Mouse (Mus musculus): ENCODE measurements around the gene Rab14.

The Rab14 gene

DNA sequence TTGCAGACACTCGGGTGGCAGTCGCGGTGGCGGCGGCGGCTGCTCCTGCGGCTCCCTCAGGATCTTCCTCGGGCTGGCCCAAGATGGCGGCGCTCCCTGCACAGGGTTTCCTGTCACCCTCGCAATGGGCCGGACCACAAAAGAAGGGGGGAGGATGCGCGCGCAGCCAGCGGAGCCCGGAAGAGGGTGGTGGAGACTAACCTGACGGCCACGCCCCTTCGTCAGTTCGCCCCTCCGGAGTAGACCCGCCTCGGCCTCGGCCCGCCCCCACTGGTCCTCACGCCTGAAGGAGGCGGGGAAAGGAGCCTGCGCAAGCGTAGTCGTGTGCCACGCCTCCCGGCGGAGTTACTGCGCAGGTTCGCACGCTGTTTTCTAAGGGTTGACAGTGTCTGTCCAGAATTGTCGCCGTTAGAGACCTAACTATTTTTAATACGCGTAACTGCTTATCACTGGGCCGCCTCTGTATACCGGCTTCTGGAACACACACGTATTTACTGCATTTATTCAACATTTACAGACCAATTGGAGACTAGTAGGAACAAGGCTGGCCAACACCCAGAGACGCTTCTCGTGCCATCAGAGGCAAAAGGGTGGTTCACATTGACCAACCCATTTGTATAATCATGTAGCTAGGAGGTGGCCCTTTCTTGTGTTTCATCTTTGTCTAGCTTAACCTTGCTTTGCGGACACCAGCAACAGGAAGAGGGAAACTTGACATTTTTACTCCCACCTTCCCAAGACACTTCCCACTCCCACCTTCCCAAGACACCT lies at the start of gene Rab14:
TSS of gene Rab14 (minus strand) at position 223 of the 771 bp plus-strand sequence.
- DNase-seq (ENCODE audit: inconsistent ontology term), result peak; percentile 100

DNA sequence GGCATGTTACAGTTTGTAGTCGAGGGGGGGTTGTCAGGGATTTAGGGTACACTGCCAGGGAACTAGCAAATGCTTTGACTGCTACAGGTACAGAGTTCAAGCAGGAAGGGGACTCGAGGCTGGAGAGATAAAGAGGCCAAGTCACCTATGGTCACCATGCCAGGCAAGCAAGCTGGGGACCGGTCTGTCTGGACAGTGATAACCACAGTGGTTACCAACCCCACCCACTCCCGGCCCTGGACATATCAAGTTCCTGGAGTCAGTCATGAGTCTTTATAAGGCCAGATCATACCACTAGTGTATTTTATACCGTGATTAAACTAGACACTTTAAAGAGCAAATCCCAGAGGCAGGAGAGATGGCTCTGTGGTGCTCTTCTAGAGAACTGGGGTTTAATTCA lies 46.8 kb upstream of the Rab14 start:
- no peak for DNase-seq (ENCODE audit: inconsistent ontology term)

DNA sequence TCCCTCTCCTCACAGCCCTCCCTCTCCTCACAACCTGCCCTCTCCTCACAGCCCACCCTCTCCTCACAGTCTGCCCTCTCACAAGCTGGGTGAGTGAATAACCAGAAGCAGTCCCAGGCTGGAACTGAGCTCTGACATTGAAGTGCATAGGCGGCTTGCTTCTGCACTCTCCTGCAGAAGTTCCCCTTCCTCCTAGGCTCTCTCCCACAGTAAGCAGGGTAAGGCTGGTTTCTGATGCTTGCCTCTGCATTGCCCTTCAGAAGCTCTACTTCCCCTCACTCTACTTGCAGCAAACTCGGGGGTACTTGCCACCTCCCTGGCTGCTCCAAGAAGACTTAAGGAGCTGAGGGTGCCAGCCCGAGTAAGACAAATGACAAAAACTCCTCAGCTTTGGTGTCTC lies 43.3 kb upstream of the Rab14 start:
- no peak for DNase-seq (ENCODE audit: inconsistent ontology term)

DNA sequence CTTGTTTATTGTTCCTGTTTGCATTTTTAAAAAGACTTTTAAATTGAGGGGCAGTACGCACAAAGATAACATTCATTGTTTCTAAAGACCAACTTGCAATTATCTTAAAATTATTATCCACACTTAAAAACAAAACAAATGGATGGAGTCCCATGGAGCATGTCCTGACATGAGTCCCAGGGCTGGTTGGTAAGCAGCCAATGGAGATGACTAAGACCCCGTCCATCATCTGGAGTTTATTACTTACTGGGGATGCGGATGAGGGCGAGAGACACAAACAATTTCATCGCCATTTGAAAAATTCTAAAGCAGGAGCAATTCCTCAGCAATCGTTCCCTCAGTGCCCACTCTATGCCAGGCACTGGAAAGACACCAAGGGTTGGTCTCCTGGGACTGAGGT lies 34.1 kb upstream of the Rab14 start:
- peak; percentile 57 for DNase-seq (ENCODE audit: inconsistent ontology term)

DNA sequence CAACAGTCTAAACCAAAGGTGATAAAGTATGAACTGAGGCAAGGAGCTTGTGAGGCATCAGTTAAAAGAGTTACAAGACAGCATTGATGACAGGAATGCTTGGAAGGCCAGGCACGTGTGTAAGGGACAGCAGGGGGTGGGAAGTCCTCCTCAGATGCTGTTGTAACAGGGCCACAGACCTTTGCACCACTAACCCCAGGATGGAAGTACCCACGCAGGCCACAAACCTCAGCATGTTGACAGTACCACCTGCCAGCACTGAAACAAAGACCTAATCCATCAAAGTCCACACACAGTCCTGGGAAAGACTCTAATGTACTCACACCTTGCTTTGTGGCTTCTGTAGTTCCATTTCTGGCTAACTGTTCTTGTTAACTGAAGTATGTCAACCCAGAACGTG lies 33.0 kb upstream of the Rab14 start:
- DNase-seq (ENCODE audit: inconsistent ontology term), result no peak

DNA sequence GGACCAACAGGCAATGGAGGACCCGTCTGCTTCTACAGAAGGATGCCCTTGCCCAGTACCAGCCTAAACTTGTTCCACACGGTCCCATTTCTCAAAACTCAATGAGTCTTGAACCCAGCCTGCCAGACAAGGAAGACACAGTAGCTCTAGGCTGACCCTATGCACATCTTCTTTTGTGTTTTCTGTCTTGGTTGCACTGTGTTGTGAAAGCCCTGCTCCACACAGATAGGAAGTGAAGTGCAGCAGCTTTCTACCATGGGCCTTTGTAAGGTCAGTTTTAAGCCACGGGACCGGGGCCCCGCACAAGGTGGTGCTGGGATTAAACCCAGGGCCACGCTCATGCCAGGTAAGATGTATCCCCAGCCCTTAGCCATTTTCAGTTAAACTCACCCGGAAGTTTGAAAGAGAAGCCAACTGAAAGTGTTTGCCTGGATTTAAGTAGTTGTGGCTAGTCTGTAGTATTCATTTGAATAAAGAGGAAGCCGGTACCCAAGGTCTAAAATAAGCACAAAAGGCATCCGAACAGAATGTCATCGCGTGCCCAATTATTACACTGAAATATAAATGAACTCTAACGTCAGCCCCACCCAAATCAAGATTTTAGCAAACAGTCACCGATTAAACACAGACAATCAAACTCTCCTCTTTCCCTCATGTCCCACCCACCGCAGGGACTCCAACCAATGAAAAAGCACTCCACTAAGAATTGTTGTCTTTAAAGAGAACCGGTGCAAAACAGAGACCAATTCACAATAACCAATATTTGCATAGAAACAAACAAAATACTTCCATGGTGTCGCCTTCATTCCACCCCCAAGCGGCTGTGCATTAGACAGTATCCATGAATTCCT lies 31.9 kb upstream of the Rab14 start:
- no peak for DNase-seq (ENCODE audit: inconsistent ontology term)

DNA sequence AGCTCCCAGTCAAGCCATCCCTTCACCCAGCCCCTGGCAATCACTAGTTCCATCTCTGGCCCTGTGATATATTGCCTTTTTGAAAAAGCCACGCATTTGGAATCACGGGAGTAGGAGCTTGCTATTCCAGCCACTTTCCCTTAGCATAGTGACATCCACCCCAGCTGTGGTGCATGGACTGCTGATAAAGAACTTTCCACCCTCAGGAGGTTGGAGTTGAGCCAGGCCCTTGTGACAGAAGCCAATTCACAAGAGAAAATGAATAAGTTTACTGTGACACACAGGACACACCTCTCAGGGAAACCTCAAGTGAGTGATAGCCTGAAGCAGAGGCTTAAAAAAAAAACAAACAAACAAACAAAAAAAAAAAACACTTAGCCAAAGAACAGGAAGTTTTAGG lies 31.0 kb upstream of the Rab14 start:
- no peak for DNase-seq (ENCODE audit: inconsistent ontology term)

DNA sequence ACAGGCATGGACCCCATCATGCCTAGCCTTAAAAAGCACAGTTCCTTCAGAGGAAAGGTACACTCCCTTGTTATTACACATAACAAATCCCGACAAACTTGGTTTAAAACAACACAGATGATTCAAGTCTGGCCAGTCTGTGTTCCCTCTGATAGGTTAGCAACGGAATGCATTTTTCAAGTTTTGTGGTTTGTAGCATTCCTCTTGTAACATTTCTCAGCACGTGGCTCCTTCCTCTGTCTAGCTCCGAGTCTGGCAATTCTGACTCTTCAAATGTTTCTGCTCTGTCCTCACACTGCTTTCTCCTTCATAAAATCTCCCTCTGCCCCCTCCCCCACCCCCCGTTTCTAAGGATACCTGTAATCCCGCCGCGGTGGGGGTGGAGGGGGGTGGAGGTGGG lies 29.3 kb upstream of the Rab14 start:
- peak; percentile 80 for DNase-seq (ENCODE audit: inconsistent ontology term)

DNA sequence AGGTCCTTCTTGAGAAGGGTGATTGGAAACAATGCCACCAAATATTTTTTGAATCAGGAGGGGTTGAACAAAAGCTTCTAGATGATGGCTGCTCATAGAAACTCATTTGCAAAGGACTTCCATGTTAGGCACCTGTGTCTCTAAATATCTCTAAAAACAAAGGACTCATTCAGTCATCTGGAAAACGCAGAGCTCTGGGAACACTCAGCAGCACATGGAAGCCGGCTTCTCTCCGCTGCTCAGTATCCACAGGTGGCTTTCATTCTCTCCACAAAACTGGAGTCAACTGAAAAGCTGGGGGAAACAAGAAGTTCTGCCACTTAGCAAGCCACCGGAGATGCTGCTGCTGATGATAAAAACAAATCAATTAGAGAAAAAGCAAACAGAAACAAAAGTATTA lies 27.2 kb upstream of the Rab14 start:
- no peak for DNase-seq (ENCODE audit: inconsistent ontology term)

DNA sequence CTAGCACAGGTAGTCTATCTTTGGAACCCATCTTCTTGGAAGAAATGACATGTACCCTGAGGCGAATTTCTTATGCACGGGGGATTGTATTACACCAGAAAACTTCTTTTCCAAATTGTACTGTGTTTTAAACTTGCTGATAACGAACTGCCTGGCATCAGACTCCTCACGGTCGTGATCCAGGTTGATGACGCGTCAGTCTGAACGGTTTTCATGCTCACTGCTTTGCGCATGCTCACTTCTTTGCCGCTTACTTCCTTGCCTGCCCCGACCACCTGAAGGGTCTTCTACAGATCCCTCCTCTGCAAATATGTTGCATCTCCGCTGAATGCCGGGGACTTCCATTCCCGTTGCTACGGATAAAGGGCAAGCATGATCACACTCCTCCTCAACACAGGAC lies 23.4 kb upstream of the Rab14 start:
- DNase-seq (ENCODE audit: inconsistent ontology term), result no peak

DNA sequence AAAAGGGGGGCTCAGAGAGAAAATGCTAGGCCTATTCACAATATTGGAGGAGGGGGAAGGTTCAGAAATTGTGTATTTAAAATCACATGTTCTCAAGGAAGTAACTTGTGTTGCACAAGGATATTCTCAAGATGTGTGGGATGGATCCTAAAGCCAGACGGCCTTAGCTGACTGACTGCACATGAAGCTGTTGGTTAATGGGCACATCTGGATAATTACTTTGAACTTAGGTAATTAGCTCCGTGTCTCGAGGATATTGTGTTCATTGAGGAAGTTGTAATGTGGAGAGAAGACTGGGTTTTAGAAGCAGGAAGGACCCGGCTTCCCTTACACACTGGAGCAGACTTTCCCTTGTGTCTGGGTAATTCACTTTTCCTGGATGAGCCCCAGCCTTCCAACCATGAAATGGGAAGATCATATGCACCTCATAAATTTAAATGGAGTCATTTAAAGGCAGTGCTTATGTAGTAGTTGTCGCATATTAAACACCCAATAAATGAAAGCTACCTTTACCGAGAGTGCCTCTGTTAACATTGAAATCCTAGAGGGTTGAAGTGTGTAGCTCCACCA lies 22.0 kb upstream of the Rab14 start:
- no peak for DNase-seq (ENCODE audit: inconsistent ontology term)

DNA sequence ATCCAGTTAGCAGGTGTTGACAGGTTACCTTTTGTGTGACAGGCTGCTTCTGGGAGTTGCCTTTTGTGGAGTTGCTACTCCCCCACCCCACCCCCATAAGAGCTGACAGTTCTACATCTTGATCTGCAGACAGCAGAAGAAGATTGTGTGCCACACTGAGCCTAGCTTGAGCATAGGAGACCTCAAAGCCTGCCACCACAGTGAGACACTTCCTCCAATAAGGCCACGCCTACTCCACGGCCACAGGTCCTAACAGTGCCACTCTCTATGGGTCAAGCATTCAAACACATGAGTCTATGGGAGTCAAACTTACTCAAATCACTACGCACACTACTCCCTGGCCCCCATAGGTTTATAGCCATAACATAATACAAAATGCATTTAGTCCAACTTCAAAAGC lies 17.8 kb upstream of the Rab14 start:
- DNase-seq (ENCODE audit: inconsistent ontology term), result no peak

DNA sequence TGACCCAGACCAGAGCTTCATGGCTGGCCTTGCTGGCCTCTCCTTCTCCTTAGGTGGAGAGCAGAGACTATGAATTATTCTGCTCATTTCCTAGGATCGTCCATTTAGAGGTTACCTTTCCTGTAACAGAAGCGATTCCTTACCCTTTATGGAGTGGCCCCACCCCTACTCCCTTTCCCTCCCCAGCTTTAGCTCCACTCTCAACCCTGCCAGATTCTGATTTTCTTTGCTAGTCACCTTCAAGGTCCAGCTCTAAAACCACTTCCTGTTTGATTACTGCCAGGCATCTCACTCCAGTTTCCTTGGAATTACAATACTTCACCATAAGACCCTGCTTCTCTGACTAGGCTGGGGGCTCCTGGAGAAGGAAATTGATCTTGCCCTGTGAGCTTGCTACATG lies 15.8 kb upstream of the Rab14 start:
- DNase-seq (ENCODE audit: inconsistent ontology term), result no peak

DNA sequence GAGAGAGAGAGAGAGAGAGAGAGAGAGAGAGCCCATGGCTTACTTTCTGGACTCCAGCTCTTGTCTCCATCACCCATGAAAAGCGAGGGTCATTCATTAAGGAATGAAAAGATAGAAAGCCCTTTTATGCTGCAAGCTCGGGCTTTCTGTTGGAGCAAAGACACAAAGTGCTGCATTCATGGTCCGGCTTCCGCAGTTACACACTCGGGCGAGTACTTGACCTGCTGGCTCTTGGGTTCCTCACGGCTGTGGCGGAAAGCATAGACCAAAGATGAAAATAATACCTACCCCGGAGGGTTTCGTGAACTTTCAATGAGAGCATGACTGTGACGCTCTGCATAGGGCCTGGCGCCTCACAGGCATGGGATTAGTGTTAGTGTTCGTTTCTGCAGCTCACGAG lies 14.4 kb upstream of the Rab14 start:
- DNase-seq (ENCODE audit: inconsistent ontology term), result no peak

DNA sequence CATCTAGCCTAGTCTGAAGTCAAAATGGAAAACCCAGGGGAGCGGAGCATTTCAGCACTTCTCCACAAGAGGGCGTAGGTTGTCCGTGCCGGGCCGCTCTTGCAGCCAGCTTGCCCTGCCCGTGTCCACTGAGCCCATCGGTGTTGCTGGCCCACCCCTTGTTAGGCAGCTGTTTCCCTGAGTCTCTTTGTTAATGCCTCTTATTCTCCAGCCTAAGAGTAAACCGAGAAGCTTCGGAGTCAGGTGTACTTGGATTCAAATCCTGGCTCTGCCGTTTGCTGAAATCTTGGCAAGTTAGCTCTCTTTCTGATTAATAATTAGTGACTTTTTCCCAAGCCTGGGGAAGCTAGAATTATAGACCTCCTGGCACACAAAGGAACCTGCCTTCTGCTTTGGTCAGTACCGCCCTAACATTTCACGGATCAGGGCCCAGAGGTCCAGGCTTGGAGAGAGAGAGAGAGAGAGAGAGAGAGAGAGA lies 14.0 kb upstream of the Rab14 start:
- peak; percentile 77 for DNase-seq (ENCODE audit: inconsistent ontology term)

DNA sequence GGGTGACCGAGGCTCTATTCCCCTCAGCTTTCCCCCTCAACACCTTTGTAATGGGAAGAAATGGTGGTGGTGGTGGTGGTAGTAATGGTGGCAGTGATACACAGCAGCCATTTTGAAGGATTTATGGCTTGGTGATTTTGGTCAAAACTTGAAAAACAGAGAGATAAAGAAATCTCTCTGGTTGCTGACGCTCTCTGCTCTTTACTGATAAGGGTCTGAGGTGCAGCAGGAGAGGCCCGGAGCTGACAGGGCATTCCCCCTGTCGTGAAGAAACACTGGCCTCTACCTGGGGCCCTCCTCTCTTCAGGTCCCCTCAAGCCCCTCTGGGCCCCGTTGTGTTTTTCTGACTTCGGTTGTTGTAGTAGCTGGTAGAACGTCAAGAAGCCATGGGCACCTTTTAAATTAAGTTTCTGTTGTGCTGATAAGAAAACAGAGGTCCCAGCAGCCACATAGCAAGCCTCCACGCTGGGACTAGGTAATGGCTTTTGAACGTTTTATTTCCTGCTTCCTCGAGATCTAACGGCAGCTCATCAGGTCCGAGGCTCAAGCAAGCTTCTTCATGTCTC lies 12.5 kb upstream of the Rab14 start:
- DNase-seq (ENCODE audit: inconsistent ontology term), result no peak

DNA sequence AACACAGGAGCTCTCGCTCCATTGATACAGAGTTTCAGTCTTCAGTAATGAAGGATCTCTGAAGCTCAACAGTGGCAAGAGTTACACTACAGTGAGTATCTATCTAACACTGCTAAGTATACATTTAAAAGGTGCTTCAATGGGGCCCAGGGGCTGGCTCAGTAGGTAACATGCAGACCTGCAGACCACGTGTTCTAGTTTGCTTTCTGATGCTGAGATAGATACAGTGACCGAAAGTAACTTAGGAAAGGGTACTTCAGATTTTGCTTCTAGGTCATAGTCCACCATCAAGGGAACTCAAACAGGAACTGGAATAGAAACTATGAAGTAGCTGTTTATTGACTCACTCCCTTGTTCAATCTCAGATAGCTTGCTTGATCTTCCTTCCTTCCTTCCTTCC lies 10.8 kb upstream of the Rab14 start:
- no peak for DNase-seq (ENCODE audit: inconsistent ontology term)

DNA sequence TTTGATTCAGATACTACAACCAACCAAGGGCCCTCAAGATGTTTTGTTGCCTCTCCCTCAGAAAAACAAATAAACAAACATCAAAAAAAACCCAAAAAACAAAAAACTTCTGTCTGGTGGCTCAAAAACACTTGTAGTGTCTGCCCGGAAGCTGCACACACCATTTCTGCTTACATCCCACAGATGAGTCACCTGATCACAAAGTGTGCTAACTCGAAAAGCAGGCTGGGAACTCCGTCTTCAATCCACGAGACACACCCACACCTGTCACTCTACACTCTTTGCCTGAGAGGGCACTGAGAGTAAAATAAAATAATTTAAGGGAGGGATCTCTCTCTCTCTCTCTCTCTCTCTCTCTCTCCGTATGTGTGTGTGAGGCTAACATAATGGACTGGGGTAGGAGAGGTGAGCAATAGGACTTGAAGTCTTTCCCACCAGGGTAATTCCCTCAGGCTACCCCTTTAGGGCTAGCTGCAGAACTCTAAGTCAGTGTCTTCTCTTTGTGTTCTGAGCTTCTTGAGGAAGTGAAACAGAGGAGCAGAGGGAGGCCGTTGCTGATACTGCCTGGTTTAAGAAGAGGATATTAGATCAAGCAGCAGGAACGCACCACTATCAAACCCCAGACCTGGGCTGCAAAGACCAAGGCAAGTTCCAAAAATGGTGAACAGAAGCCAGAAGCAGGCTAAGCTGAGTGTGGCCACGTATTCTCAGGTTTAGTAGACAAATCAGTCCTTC lies 8.2 kb upstream of the Rab14 start:
- DNase-seq (ENCODE audit: inconsistent ontology term), result no peak

DNA sequence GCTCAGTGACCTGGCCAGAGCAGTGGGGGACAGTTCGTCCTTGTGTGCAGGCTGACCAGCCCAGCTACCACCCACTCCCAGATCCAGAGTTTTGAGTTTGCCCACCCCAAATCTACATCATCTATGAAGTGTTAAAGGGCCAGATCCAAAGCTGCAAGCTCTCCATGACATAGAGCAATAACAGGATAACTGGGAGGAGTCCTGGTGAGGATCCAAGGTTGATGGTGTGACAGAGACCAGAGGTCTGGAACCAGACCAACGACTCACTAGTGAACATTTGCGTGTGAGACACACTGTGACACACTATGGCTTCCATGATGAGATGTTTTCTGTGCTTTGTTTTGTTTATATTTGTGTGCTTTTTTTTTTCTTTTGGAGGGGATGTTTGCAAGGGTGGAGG lies 7.1 kb upstream of the Rab14 start:
- DNase-seq (ENCODE audit: inconsistent ontology term), result no peak

DNA sequence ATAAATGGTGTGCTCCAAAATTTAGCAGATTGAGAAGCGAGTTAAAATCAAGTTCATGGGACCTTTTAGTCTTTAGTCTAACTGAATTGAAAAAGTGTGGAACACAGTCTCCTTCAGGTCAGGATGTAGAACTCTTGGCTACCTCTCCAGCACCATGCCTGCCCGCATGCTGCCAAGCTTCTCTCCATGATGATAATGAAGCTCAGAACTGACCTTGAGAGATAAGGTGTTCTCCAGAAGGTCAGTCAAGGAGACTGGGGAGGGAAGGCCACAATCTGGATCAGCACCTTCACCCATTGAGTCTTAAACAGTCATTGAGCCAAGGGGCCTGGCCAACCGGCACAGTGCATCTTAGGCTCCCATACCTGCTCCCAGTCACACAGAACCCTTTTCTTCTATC lies 5.8 kb upstream of the Rab14 start:
- no peak for DNase-seq (ENCODE audit: inconsistent ontology term)

DNA sequence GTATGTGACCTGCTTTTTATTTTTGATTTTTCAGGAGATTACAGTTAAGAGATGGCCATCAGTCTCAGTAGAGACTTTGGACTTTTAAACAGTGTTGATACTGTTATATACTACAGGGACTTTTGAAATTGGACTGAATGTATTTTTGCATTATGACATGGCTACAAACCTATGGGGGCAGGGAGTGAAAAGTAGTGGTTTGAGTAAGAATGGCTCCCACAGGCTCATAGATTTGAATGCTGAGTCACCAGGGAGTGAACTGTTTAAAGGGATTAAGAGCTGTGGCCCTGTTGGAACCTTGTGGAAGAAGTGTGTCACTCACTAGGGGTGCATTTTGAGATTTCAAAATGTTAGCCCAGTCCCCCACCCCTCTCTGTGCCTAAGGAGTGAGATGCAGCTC lies 2.8 kb upstream of the Rab14 start:
- DNase-seq (ENCODE audit: inconsistent ontology term), result no peak

Data from Muller cell, postnatal 12 days (primary cell).